Mouse (Mus musculus) bone marrow, adult 2 months (tissue): ENCODE measurements around the gene Pfpl. TPM values are rescaled to one million over a fixed set of nuclear protein-coding genes. Genes with fewer than 3 reads are reported as not detected.

ENCODE experiments used
- H3K27ac ChIP-seq: fragments of 200-500 bp; 2 replicates; pipeline ENCODE4 v1.5.1; 2012; ENCODE audit warnings: low read depth, mild to moderate bottlenecking, control low read depth, inconsistent platforms, low read length; ENCODE audit not compliant: control insufficient read depth, poor library complexity, insufficient read depth
- H3K4me1 ChIP-seq: fragments of 200-500 bp; 2 replicates; pipeline ENCODE4 v1.6.1; 2011; ENCODE audit warnings: low read length; ENCODE audit not compliant: control insufficient read depth, insufficient read depth
- H3K4me3 ChIP-seq: fragments of 200-500 bp; replicated peaks from 2 replicates; pipeline ENCODE3; 2011; ENCODE audit warnings: mild to moderate bottlenecking, low read depth, low read length, control low read depth; ENCODE audit not compliant: control insufficient read depth
- CTCF ChIP-seq: fragments of 200-500 bp; IDR thresholded peaks from 2 replicates; pipeline ENCODE4 v1.5.1; 2011; ENCODE audit warnings: low read length, control low read depth; ENCODE audit not compliant: control insufficient read depth, insufficient read depth
- POLR2A ChIP-seq: fragments of 200-500 bp; IDR thresholded peaks from 2 replicates; pipeline ENCODE4 v1.6.1; 2011; ENCODE audit warnings: low read depth, mild to moderate bottlenecking, control low read depth, low read length, borderline replicate concordance; ENCODE audit not compliant: control insufficient read depth
- WGBS: fragments of 180-500 bp; shearing (Covaris S2); methylation state at CpG from one replicate; pipeline ENCODE4 v1.1.7; 2018; 5-methylcytosine and 5-hydroxymethylcytosine counted together
- polyA plus RNA-seq: library from polyadenylated mRNA; stranded (reverse); fragments of >200 nt; gene quantifications from 2 replicates; pipeline ENCODE4 v1.2.4, GENCODE M21; 2011; ENCODE audit warnings: low replicate concordance; ENCODE audit not compliant: missing spikeins, insufficient read depth, insufficient read length

Gene Pfpl
- polyA plus RNA-seq, 1 experiment = not detected

DNA sequence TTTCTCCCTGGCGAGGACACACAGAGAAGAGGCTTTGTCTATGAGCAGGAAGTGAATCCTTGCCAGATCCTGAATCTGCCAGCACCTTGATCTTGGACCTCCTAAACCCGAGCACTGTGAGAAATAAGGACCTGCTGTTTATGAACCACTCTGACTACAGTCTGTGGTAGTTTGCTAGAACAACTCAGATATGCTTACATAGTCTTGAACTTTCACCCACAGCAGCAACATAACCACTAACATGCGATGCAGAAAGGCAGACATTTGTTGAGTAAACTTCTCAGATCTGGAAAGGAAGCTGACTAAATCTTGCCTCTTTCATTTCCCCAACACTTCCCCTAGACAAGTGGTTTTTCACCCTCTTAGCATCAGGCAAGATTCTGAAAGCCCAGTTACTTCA, 44.2 kb downstream of the Pfpl start:
- 47% methylated on average over 3 of the region's 3 CpGs for WGBS
- peak overlapping the region; percentile 5; the same call in 1 of the 2 replicates for H3K27ac ChIP-seq
- no peak overlapping the region for H3K4me3 ChIP-seq
- TF ChIP-seq CTCF (no peak), POLR2A (no peak)
- peaks cover 5% of the 10 kb centered on the region for H3K4me1 ChIP-seq

GRCm38 (mm10) chr19:12472381-12472976, 44.8 kb downstream of the Pfpl start:
- TF ChIP-seq CTCF = no peak
- no peak for TF ChIP-seq POLR2A
- Histone ChIP-seq H3K4me1 (peaks cover 5% of the 10 kb centered on the region), H3K27ac (no peak overlapping the region), H3K4me3 (no peak overlapping the region)
- WGBS = 64% methylated on average over 5 of the region's 5 CpGs

- WGBS = 53% methylated on average over 4 of the region's 4 CpGs
- Histone ChIP-seq H3K27ac (no peak overlapping the region), H3K4me3 (no peak overlapping the region), H3K4me1 (peaks cover 7% of the 10 kb centered on the region)
- no peak for TF ChIP-seq POLR2A
- TF ChIP-seq CTCF = no peak
These were observed 45.5 kb downstream of the Pfpl start for GRCm38 (mm10) chr19:12473201-12473641.

GRCm38 (mm10) chr19:12473951-12474350, 46.2 kb downstream of the Pfpl start:
- Histone ChIP-seq H3K27ac (no peak overlapping the region), H3K4me3 (no peak overlapping the region), H3K4me1 (peaks cover 10% of the 10 kb centered on the region)
- TF ChIP-seq POLR2A (no peak), CTCF (no peak)
- WGBS = 79% methylated on average over 4 of the region's 4 CpGs

DNA sequence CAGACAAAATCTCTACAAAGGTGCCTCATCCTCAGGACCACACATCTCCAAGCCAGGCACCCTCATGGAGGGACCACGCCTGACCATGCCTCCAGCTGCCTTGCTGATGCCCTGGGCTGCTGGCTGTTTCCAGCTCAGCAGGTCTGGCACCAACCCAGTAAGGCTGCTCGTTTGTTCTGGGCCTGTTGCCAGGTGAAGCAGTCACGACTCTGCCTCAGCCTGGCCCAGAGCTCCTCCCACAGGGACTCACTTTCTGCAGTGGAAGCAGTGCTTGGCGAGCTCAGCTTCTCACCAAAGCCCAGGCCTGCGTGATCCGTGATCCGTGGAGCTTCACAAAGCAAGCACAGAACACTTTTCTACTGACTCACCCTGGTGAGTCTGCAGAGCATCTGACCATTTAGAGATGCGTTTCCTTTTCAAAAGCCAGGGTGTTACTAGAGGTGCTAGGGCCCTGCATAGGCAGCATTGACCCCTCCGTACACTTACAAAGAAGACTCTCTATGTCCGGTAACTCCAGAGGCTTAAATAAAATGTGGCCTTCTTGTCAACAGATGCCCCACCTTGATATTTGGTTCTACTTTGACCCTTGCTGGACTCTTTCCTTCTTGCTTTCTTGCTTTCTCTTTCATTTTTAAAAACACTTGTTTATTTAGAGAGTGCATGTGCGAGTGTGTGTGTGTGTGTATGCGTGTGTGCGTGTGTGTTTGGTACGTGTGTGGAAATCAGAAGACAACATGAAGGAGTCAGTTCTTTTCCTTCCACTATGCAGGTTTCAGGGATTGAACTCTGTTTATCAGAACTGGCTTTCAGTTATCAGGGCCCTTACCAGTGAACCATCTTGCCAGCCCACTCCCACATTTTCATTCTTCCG, 47.9 kb downstream of the Pfpl start:
- no peak overlapping the region for H3K4me3 ChIP-seq
- H3K27ac ChIP-seq = peak overlapping the region; percentile 16; the same call in 1 of the 2 replicates
- 0 out of 2 replicates have a peak, but pooled peaks have one; percentile 16 for TF ChIP-seq POLR2A
- no peak for TF ChIP-seq CTCF
- peaks cover 12% of the 10 kb centered on the region for H3K4me1 ChIP-seq
- 28% methylated on average over 15 of the region's 15 CpGs for WGBS

DNA sequence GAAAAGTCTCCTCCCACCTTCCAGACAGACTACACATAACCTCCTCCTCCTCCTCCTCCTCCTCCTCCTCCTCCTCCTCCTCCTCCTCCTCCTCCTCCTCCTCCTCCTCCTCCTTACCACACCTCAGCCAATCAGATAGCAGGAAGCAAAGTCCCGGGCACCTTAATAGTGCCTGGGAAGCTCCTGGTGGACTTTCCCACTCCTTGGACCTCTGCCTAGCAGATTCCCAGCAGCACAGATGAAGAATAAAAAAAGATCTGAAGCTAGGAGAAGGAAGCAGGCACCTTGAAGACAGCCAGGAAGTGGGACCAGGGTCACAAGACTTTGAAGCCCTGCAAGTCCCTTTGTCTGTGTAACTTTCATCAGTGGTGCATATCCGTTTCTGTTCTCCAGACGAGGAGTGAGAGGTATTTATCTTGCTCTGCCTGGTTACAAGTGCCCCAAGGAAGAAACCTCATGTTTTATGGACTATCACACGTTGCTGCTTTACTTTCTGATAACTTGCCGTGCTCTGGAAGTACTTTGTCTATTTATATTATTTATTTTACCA, 49.1 kb downstream of the Pfpl start:
- Histone ChIP-seq H3K27ac (no peak overlapping the region), H3K4me3 (no peak overlapping the region), H3K4me1 (peaks cover 12% of the 10 kb centered on the region)
- TF ChIP-seq CTCF (no peak), POLR2A (no peak)
- 10% methylated on average over 5 of the region's 5 CpGs for WGBS

GRCm38 (mm10) chr19:12478369-12478768, 50.7 kb downstream of the Pfpl start:
- H3K4me1 ChIP-seq = peaks cover 11% of the 10 kb centered on the region
- no peak overlapping the region for H3K4me3 ChIP-seq
- 36% methylated on average over 6 of the region's 6 CpGs for WGBS
- TF ChIP-seq POLR2A (no peak), CTCF (no peak)
- no peak overlapping the region for H3K27ac ChIP-seq

Other genes starting within 250 kb of the Pfpl start
- not detected in 2 replicates for gene Olfr1431, start 227.3 kb upstream of the Pfpl start, polyA plus RNA-seq
- gene Olfr1432, start 195.3 kb upstream of the Pfpl start, polyA plus RNA-seq = not detected in 2 replicates
- gene Olfr262, start 186.2 kb upstream of the Pfpl start, polyA plus RNA-seq = not detected in 2 replicates
- gene Olfr235, start 166.9 kb upstream of the Pfpl start, polyA plus RNA-seq = not detected in 2 replicates
- gene Olfr1434, start 148.1 kb upstream of the Pfpl start, polyA plus RNA-seq = not detected in 2 replicates
- not detected in 2 replicates for gene Olfr1436, start 128.8 kb upstream of the Pfpl start, polyA plus RNA-seq
- not detected in 2 replicates for gene Olfr1437, start 102.8 kb upstream of the Pfpl start, polyA plus RNA-seq
- gene Olfr1438-ps1, start 92.0 kb upstream of the Pfpl start, polyA plus RNA-seq = not detected in 2 replicates
- 0.70 and 1.5 TPM in 2 replicates for gene Olfr1440, start 40.6 kb upstream of the Pfpl start, polyA plus RNA-seq
- gene Olfr1441, start 10.5 kb upstream of the Pfpl start, polyA plus RNA-seq = not detected in 2 replicates
- 20.5 and 54.7 TPM in 2 replicates for gene Mpeg1, start 32.9 kb downstream of the Pfpl start, polyA plus RNA-seq
- gene Dtx4, start 73.5 kb downstream of the Pfpl start, polyA plus RNA-seq = 2.3 and 6.7 TPM in 2 replicates
- 42.1 and 61.9 TPM in 2 replicates for gene Fam111a, start 117.8 kb downstream of the Pfpl start, polyA plus RNA-seq
- 1.3 TPM in 1 of 2 replicates, not detected in the other for gene Gm4952, start 172.1 kb downstream of the Pfpl start, polyA plus RNA-seq
- gene Glyat, start 205.4 kb downstream of the Pfpl start, polyA plus RNA-seq = 0.45 and 2.5 TPM in 2 replicates
- gene Olfr1442, start 242.5 kb downstream of the Pfpl start, polyA plus RNA-seq = not detected in 2 replicates